Mouse (Mus musculus) liver, embryonic 14.5 days (tissue): ENCODE results near the gene Ptpra.

Source experiments
- CTCF ChIP-seq: IDR thresholded peaks from 2 replicates; pipeline ENCODE4 v1.5.1; 2016; ENCODE audit warnings: antibody characterized with exemption, low read depth, control low read depth
- EP300 ChIP-seq: IDR thresholded peaks from 2 replicates; pipeline ENCODE4 v1.6.1; 2016; ENCODE audit warnings: antibody characterized with exemption, low read depth

DNA sequence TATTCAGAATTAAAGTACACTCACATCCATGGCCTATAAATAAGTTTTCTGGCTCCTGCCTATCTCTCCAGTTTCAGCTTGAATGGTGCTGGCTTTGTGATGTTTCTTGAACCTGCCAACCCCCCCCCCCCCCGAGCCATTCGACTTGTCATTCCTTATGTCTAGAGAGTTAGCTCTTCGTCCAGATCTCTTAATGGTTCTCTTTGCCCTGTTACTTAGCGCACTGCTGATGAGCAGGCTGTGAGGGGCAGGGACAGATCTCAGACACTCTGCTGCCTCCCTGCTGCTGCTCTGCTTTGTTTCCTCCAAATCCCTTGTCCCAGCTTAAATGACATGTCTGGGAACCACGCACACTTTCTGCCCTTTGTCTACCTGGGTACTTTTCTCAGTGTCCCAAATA is 65.7 kb downstream of the Ptpra start:
- TF ChIP-seq CTCF (no peak), EP300 (no peak)
